Mouse (Mus musculus) thymus, postnatal 0 days (tissue): ENCODE data around the gene Fndc1. TPM values are rescaled to one million over a fixed set of nuclear protein-coding genes. Genes with fewer than 3 reads are reported as not detected.

Experiments
- DNase-seq: peaks from one replicate; pipeline ENCODE4 v3.0.0-alpha.2; 2015; ENCODE audit warnings: low spot score
- polyA plus RNA-seq: library from polyadenylated mRNA; unstranded; fragments of >200 nt; fragmentation: Nextera tagmentation; extraction: Ambion mirVana; gene quantifications from 2 replicates; pipeline ENCODE4 v1.2.1, GENCODE M21; 2015

Fndc1 gene
- 3.6 and 4.0 TPM in 2 replicates for polyA plus RNA-seq

GRCm38 (mm10) chr17:7826819-7827515 is at the start of gene Fndc1:
TSS of gene Fndc1 (minus strand) at chr17:7827302.
- DNase-seq: peak; percentile 37

DNA sequence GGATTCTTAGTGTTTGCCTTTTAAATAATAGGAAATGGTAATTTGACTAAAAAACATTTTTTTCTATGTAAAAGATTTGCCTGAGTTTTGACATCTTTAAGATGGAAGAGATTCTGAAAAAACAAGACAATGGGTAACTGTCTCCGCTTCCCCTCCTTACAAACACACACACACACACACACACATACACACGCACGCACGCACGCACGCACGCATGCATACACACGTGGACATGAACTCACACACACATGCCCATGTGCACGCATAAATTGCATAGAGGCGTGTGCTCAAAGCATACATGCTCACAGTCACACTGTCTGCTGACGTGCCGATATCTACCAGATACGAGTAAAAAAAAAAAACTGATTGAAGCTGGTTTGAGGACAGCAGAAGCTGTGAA is 49.4 kb upstream of the Fndc1 start:
- DNase-seq: no peak

DNA sequence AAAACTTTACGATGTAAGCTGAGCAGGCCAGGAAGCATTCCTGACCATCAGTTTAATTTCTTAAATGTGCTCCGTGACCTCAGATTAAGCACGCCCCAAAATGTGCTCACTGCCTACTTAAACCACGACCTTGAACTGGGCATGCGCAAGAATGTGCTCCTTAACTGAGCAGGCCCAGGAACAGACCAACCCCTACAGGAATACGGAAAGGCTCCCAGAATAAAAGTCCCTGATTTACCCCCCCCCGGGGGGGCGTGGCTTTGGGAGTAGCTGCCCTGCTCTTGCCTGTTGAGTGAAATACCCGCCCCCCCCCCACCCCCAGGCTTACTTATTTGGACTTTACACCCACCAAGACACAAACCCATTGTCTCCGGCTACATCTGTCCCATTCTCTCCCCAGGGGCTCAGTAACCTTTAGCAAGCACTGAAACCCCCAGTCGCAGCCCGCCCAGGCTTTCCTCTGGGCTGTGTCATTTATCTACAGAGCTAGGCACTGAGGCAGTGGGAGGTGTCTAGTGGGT is 48.9 kb upstream of the Fndc1 start:
- DNase-seq: peak; percentile 6

DNA sequence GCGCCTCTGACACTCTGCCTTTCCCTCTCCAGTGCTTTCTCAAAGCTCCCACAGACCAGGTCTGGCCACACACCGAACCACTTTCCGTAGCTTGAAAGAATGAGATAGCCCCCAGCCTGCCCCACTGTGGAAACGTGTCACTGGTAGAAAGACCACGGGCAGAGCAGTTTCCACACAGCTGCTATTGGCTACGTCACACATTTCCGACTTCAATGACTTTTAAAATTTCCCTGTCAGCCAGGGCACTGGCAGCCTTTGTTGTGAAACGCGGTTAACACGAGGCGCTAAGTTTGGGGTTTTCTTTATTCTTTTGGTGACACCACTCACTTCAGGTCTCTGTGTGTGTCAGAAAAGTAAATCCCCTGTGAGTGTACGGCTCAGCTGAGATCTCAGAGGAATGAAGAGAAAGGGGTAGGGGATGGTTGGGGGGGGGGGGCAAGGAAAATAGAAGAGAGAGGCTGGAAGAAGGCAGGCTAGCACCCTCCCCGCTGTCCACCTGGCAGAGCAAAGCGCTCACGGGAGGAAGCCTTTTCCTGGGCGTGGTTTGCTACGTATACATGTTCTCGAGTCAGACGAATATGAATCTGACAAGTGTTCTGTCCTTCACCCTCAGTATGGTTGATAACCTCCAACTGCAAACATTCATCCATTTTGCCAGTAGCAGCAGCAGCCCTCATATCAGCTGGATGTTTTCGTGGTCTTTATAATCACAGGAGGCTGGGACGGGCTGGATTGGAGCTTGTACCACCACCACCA is 47.9 kb upstream of the Fndc1 start:
- peak; percentile 85 for DNase-seq

DNA sequence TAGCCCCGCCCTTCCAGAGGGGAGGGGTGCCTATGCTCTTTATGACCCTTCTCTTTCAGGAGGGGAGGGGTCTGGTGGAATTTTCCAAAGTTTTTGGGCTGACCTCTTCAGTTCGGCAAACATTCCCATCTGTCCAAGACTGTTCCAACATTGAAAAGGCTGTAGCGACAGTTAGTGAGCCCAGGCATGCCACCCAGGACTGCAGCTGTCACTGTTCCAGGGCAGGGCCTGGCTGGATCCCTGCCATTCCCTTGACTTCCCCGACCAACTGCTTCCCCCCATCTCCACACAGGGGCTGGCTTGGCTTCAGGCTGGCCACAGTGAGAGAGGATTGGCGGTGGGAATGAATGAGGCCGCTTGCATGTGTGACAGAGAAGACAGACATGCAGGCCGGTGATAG is 46.3 kb upstream of the Fndc1 start:
- DNase-seq: no peak

- no peak for DNase-seq
These were observed 44.7 kb upstream of the Fndc1 start for GRCm38 (mm10) chr17:7871800-7872199.

DNA sequence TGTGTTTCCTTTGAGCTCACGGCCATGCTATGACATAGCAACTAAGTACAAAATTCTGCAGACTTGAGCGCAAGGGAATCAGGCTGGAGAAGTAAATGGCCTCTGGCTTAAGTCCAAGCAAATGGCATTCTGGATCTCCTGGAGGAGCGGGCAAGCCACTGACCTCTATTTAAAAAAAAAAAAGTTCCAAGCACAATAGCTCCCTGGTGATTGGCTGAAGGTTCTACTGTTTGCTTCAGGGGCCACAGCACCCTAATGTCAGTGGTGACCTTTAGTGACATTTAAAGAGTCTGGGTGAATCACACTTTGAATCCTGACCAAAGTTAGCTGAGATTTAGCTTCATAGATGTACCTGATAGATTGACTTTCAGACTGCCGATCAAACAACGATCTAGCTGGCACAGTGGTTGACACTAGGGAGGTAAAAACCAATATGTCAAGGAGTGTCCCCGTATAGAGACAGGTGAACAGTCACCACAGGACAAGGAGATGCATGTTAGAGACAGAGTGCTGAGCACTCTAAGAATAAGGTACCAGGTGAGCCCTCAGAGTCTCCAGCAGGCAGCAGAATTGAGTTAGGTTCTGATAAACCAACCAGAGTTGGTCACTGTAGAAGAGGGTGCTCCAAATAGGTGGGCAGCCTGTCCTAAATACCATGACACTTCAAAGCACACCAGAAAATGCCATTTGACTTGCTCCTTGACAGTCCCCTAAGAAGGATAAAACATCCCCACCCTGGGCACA is 43.9 kb upstream of the Fndc1 start:
- DNase-seq: no peak

DNA sequence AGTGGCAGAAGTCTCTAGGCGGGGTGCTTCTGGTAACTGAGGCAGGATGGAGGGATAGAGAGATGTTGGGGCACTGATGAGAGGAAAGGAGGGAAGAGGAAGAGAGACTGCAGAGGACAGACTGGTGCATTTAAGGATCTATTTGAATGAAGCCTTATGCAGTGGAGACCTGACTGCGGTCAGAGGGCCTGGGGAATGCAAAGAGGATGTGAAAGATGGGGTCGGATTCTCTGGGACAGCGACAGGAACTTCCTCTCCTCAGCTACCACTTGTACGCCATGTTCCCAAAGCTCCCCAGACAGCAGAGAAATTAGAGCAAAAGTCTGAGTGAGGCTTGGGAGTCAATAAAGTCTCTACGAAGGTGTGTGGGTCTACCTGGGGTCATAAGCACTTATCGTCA is 42.0 kb upstream of the Fndc1 start:
- no peak for DNase-seq

DNA sequence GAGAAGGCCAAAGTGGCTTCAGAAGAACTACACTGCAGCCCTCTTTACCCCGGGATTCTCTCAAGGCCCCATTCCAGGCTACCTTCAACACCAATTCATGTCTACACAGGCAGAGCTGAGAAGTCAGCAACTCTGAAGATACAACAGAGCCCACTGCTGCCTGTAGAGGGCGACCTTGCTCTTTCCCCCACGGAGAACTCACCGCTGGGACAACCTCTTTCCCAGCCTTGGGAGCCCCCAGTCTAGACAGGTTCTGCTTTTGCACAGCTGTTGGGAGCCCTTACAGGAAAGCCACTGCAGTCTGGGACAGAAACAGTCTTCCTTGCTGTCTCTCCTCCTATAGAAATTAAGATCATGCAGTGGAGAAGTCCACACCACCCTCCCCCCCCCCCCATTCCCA is 41.5 kb upstream of the Fndc1 start:
- DNase-seq: peak; percentile 70

GRCm38 (mm10) chr17:7864740-7865139 is 37.6 kb upstream of the Fndc1 start:
- peak; percentile 61 for DNase-seq

DNA sequence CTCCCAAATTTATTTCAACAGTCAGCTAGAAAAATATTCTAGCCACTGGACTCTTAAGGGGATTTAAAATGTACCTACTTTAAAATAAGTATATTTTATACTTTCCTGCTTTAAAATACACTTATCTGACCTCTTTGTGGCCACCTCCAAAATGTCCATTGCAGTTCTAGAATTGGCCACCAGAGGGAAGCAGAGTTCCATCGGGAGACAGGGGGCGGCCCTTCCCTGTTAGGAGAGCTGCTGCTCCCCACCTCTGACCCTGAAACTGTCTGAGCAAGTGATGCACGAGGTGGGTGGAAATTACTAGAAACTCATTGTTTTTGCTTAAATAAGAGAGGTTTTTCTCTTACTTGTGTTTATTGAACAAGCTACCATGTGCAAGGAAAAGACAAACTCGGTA is 36.6 kb upstream of the Fndc1 start:
- peak; percentile 68 for DNase-seq

DNA sequence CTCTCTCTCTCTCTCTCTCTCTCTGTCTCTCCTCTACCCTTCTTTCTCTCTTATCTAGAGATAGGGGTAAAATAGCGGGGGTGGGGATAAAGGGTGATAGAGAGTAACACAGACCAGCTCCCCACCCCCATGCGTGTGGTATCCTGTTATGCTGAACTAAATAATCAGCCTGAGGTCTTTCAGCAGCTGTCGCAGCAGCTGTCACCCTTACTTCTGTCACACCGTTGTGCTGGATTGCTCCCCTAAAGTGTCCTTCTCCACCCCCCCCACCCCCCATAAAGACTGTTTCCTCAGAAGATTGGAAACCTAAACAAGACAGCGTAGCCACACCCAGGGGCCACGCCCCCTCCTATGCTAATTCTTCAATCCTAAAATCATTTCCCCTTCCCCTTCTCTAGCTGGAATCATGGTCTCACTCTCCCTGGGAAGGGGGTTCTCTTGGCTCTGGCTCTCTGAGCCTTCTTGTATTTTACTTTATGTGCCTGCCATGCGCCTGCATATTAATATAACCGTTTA is 33.8 kb upstream of the Fndc1 start:
- DNase-seq: peak; percentile 26

DNA sequence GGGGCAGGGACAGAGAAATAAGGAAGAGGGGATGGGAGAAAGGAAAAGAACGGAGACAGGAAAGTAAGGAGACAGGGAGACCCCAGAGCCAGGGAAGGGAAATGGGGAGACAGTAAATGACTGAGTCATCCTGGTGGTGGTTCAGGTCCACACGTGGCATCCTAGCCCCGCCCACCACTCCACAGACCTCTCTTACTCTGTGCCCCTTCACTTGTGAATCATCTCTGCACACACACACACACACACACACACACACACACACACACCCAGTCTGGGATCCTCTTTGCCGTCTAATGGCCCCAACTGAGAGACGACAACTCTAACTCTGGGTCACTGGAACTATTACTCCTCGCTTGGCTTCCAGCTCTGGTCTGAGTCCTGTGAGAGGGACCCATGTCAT is 30.6 kb upstream of the Fndc1 start:
- DNase-seq: no peak

DNA sequence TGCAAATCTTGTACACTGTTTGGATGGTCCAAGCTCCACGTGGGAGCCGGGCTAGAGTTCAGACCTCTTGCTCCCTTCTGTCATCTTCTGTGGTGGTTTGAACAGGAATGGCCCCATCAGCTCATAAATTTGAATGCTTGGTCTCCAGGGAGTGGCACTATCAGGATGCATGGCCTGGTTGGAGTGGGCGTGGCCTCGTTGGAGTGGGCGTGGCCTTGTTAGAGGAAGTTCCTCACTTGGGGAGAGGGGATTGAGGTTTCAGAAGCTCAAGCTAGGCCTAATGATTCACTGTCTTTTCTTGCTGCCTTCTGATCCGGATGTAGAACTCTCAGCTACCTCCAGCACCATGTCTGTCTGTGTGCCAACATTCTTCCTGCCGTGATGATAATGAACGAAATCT is 28.7 kb upstream of the Fndc1 start:
- no peak for DNase-seq

DNA sequence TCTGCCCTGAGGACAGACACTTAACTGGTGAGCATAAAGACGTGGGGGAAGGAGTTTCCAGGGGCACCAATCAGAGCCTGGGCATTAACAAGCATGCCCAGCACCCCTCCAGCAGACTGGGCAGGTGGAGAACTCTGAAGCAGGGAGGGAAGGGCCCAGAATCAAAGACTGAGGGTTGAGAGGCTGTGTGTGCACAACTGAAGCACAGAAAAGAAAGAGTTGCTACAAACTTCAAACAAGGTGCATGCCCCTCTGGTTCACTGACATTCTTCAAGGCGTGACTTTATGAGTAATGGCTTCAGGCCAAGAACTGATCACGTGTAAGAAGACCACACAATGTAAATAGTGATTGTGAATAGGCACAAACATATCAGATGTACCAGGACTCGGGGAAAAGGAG is 24.9 kb upstream of the Fndc1 start:
- DNase-seq: no peak

GRCm38 (mm10) chr17:7851527-7851926 is 24.4 kb upstream of the Fndc1 start:
- DNase-seq: no peak

DNA sequence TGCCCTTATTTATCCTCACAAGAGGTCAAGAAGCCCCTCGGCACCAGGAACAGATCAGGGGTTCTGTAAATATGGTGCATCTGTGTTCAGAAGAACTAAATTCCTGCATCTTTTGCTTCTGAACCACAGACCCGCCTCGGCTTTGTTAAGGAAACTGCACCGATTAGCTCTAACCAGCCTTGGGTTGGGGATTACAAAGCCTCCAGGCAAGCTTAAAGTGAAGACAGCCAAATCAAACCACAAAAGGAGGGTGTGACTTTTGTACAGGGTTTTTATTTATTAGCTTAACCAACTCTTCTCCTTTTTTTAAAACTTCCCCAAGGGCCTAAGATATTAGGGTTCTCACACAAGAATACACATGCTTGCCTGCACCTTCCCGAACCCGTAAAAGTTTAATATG is 23.1 kb upstream of the Fndc1 start:
- no peak for DNase-seq

DNA sequence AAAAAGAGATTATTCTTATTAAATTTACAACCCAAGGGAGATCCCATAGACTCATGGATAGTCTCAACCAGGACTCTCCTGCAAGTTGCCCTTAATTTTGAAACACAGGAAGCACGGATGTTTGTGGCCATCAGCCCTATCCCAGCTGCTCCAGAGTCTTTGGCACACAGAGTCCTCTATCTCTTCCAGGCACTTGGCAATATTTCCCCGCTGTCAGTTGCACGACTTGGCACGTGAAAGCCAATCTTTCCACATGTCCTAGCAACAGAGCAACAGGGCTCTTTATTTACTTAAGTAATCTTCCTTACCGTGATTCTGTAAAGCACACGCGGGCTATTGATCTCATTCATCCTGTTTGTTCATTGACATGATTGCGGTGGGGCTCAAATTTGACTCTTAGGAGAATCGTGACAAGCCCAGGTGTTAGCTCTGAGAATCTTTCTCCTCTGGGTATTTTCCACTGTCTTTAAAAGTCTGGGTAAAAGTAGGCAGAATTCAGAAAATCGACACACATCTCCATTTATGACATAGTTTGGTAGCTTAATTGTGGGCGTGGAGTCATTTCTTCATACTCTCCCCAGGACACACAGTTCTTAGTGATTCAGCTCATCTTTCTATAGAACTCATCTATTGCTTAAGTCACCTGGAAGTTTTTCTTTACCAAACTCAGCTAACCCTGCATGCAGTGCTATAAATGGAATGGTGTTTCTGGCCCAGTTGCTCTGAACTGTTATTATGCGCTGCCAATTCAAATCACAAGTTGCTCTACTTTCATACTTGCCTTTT is 13.6 kb upstream of the Fndc1 start:
- DNase-seq: no peak

DNA sequence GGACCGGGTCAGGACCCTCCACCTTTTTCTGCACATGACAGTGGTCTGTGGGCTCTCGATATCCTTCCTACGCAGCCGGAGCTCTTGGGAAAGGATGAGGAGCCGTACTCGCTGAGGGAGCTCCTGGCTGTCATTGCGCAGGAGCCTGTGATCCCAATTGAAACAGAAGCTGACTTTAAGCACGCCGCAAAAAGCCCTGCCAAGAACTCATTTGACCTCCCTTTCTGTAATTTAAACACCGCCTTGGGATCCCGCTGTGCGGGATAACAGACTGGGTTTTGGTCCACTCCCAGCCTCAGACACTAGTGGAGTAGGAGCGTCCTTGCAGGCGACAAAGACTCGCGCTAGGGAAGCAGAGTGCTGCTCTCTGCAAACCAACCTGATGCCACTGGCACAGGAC is 484 bp upstream of the Fndc1 start:
- DNase-seq: no peak

GRCm38 (mm10) chr17:7825416-7825815 is 1.7 kb downstream of the Fndc1 start:
- DNase-seq: no peak
